Comparison of ENCODE assay signal across 10 mouse cellular contexts in genomic region chr15:103121416-103121815, GRCm38 (mm10). TPM values are rescaled to one million over a fixed set of nuclear protein-coding genes. Genes with fewer than 3 reads are reported as not detected.
A peak's percentile ranks its signal among the peaks of the same experiment; 100 is the strongest.
DNase-seq lines count a peak whose midpoint lies in the region; ATAC-seq and TF ChIP-seq lines count a peak whose summit lies in the region.
"Had no signal": no experiment of that assay in that cellular context is flagged by ENCODE, and none has a peak within 500 bp of the region (broad histone marks: within the 10 kb centered on the region; RNA-seq: fewer than 3 reads in every experiment).

No protein-coding gene starts in this region.

- H3K27ac ChIP-seq in lung, embryonic 14.5 days (ENCODE audit: low read depth), result no peak overlapping the region
- H3K27ac ChIP-seq: heart, embryonic 13.5 days; lung, embryonic 15.5 days had no signal

- H3K4me1 ChIP-seq in lung, embryonic 14.5 days (ENCODE audit: insufficient read depth), result peaks cover 6% of the 10 kb centered on the region; the same call in 1 of the 2 replicates

- no peaks in the 10 kb centered on the region for H3K9me3 ChIP-seq in lung, embryonic 14.5 days (ENCODE audit: low read depth, low read length)
- H3K9me3 ChIP-seq: heart, embryonic 13.5 days; lung, embryonic 15.5 days had no signal

- DNase-seq in cerebellum, postnatal 10 days, result peak; percentile 63 to 71
- no peak for DNase-seq in lung, embryonic 14.5 days
- no peak for DNase-seq in lung, postnatal 4 days
- DNase-seq in gastrocnemius, adult 18-20 months (ENCODE audit: low spot score), result peak; percentile 73
- DNase-seq in kidney, postnatal 36 days, result peak; percentile 81 to 86
- no peak for DNase-seq in thymus, postnatal 25 days
- DNase-seq in thymus, postnatal 14 days, result no peak

- H3K4me3 ChIP-seq in lung, embryonic 14.5 days (ENCODE audit: low read depth, low read length), result no peak overlapping the region
- H3K4me3 ChIP-seq: heart, embryonic 13.5 days; lung, embryonic 15.5 days had no signal

- WGBS in lung, embryonic 14.5 days, result 41% methylated on average over 5 of the region's 5 CpGs

- 0 out of 2 replicates have a peak, but pooled peaks have one; percentile 7 for TF ChIP-seq CTCF in lung, embryonic 14.5 days (IDR thresholded peaks at IDR 0.05; ENCODE audit: low read depth)

- no peak overlapping the region for H3K4me2 ChIP-seq in lung, embryonic 14.5 days
- H3K4me2 ChIP-seq: heart, embryonic 13.5 days; lung, embryonic 15.5 days had no signal

- no peak for ATAC-seq in cerebellum, adult (ENCODE audit: insufficient number of reproducible peaks, low FRiP score, low TSS enrichment)
- ATAC-seq in lung, embryonic 14.5 days (ENCODE audit: insufficient read depth), result no peak

- peaks cover 15% of the 10 kb centered on the region; the same call in 1 of the 2 replicates for H3K27me3 ChIP-seq in lung, embryonic 14.5 days (ENCODE audit: insufficient read depth, low read length)

- H3K36me3 ChIP-seq in lung, embryonic 14.5 days (ENCODE audit: insufficient read depth), result no peaks in the 10 kb centered on the region
- H3K36me3 ChIP-seq: heart, embryonic 13.5 days; lung, embryonic 15.5 days had no signal

- H3K9ac ChIP-seq in lung, embryonic 14.5 days, result no peak overlapping the region
- H3K9ac ChIP-seq: heart, embryonic 13.5 days; lung, embryonic 15.5 days had no signal

RNA-seq across cellular contexts. Expression of gene Smug1, which starts 45.5 kb away (rescaled TPM):
- polyA plus RNA-seq in lung, embryonic 14.5 days (2014; fragmentation: Nextera tagmentation; extraction: Ambion mirVana), result 18.0 and 18.1 TPM in 2 replicates
- 10 to 100 TPM in 1 of 2 experiments, 1 to 10 TPM in 1; 9.4 to 11.3 TPM for total RNA-seq in gastrocnemius, adult 18-20 months (2021)

Comparison
In these comparisons a context has a peak if more than half of its experiments do, and no peak if none do; other contexts are left out.
1. DNase-seq: peak in cerebellum, postnatal 10 days (2 of 2), gastrocnemius, adult 18-20 months (single experiment) and kidney, postnatal 36 days (2 of 2); none in lung, embryonic 14.5 days (single experiment), lung, postnatal 4 days (0 of 2), thymus, postnatal 25 days (single experiment) and thymus, postnatal 14 days (single experiment).